Mouse (Mus musculus) kidney, postnatal 36 days (tissue): ENCODE data around the gene Zfp954.
"Not testable (repeated sequence)": the region's sequence is repeated elsewhere in the genome, so short reads cannot be mapped to it uniquely, and the experiment has no call there.

Experiments used
- DNase-seq, 2 experiments: peaks; one replicate each; pipeline ENCODE4 v3.0.0; 2021 to 2022; ENCODE audit warnings: mixed read lengths in 2 of 2

Gene Zfp954

DNA sequence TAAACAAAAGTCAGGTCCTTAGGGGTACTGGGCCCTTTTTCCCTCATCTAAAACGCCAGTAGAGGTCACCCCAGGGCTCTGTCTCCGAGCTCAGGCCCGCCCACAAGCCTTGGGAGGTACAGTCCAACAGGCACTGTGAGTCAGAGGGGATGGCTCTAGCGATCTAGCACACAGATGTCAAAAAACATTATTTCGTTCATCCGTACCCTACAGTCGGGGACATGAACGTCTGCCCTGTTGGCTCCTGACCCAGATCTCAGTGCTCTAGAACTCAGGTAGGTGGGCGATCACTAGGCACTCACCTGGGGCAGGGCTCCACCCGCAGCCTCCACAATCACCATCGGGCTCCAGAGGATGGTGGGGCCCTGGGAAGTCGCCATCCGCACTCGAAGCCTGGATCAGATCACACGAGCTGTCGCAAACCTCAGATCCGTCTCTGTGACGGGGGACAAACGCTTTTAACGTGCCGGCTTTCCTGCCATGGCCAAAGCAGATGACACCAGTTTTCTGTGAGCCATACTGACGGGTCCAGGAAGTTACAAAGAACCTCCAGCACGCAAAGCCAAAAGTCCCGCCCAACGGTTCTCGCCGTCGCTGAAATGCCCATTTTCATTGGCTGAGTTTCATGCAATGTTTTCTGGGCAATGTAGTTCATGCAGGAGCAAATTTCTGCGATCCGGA, at the start of gene Zfp954:
Zfp954 (minus strand) TSS at position 568 of the 681 bp plus-strand sequence.
- DNase-seq = peak; percentile 91 to 93

DNA sequence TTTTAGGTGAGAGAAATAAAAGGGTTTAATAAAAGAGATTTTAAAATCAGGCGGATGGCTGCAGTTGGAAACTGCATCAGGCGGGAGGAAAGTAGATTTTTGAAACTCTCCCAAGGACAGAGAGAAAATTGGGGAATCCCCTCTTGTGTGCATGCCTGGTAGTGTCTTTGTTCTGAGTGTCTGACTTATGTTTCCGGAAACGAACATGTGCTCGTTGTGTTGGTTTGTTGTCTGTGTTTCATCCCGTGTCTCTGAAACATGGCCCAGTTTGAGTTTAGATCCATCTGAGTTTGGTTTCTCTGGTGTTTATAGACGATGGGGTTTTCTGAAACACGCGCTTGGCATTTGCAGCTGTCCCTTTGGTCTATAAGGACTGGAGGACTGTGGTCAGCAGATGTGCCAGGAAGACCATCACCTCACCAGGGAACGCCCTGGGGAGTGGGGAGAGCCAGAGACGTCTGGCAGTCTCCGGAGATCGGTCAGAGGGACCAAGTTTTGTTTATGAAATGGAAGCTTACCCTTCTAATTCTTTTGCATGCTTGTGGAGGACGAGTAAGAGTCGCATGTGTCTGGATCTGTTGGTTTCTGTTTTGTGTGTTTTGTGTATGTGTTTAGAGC, 24.8 kb upstream of the Zfp954 start:
- DNase-seq = no peak

DNA sequence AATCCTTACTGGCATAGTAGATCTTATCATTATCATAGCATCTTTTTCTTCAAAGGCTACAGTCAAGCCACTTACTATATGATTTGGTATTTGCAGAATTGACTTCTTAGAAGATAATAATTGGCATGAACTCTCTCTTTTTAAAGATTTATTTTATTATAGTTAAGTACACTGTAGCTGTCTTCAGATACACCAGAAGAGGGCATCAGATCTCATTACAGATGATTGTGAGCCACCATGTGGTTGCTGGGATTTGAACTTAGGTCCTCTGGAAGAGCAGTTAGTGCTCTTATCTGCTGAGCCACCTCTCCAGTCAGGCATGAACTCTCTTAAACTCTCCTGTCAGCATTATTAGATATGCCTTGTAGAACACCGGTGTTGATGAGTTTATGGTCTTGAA, 22.9 kb upstream of the Zfp954 start:
- no peak for DNase-seq

DNA sequence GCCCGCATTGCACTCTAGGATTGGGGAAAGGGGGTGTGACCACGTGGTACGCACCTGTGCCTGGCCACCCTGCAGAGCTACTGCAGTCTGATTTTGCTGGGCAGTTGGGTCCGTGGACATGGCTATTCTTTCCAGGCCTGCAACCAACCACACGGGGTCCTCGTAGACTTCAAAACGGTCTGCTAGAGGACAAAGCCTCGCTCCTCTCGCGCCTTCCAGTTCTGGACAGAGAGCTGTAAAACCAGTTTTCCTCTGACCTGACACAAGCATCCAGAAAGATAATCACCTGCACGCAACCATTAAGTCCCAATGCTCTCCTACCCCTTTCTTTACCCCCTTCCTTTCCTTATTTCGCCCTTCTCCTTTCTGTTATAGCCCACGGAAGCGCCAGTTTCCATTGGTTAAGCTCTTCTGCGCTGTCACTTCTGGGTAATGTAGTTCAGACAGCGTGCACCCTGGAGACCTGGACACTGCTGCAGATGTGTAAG, 15.1 kb upstream of the Zfp954 start, which contains the start of gene Zfp773:
Zfp773 (minus strand) TSS at position 377 of the 488 bp plus-strand sequence.
- peak; percentile 64 to 72 for DNase-seq

DNA sequence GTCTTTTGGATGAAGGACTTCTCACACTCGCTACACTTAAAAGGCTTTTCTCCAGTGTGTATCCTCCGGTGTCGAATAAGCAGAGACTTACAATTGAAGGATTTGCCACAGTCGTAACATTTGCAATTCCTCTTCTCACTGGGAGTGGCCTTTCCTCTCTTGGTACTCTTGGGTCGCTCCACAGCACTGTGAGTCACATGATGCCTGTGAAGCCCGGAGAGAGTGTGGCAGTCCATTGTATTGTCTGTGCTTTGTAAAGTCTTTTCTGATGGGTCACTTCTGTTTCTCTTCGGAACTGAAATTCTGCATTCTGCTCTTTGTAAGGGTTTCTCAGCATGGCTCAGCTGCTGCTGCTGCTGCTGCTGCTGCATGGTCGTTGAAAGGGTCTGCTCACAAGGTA, 11.5 kb upstream of the Zfp954 start:
- no peak for DNase-seq

DNA sequence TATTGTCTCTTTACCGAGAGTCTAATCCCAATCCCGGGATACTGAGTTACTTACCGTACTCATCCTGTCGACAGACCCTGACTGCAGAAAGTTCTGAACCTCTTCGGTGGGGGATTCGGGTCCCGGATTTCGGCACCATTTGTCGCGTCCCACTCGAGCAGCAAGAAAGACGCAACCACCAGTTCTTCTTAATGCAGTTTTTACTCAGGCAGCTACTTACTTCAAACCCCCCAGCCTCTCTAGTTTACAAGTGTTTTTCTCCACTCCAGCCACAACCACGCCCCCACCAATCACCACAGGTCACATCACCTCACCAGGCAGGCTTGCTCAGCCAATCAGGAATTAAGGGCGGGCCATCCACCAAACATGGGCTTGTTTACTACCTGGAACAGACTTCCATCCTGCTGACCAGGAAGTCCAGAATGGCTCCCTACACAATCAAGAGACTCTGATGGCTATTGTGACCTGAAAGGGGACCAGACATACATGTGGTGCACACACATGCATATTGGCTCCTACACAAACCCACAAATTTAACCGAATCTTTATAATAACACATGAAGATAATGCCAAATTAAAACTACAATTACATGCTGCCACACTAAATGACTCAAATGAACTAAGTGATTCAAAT, 9.3 kb upstream of the Zfp954 start:
- DNase-seq = not testable (repeated sequence)

DNA sequence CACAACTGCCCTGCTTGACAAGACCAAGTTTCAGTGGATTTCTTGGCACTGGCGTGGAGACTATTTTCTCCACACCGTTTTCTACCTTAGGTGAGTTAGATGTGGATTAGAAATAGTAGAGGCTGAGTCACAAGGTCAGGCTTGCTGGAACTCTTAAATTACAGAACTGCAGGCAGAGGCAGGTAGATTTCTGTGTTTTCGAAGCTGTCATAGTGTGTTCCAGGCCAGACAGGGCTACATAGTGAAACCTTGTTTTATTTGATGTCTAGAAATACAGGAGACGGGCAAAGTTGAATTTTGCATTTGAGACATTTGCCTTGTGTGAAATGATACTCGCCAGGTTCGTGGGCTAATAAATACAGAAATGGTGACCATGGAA, 303 bp upstream of the Zfp954 start:
- no peak for DNase-seq

DNA sequence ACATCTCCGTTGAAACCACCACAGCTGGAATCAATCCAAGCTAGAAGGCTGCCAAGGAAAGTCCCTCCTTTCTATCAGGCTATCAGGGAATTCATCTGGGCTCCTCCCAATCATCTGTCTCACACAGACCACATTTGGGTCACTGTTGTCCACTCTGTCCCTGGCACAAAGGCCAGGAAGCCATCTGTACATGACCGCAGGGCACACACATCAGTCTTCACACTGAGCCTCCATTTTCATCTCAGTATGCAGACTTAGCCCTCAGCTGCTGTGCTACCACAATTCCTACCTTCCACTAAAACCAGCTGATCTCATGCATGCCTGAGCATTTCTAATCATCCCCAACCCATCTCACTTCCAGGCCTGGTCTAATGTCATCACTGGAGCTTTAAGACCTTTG, 2.8 kb downstream of the Zfp954 start:
- no peak for DNase-seq

DNA sequence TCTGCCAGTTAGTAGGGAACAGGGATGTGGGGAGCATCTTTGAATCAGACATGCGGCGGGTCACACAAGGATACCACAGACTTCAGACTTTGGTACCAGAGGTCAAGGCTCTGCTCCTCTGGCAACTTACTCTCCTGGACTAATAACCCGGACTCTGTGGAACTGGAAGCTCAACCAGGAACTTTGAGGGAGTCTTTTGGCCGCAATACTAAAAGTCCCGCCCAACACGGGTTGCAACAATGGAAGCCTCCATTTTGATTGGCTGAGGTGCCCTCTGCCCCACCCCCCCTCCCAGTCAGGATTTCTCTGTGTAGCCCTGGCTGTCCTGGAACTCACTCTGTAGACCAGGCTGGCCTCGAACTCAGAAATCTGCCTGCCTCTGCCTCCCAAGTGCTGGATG, 12.8 kb downstream of the Zfp954 start:
- no peak for DNase-seq
